11 mouse cellular contexts compared by ENCODE assay signal in the genomic region with DNA sequence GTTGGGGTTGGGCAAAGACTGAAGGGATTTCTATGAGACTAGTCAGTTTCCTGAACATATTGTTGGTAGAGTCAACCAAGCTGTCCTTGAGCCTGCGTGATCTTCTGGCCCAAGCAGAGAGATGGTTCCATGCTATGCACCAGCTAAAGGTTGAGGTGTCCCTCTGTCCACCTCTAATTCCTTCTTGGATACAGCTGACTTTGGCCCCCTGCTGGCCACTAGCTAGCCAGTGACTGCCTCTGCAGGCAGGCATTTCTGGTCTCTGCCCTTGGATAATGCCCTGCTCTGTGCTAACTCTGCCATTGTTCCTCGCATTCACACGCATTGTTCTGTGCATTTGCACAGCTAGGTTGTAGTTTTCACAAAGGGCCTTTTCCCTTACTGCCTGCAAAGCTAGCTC. TPM values are rescaled to one million over a fixed set of nuclear protein-coding genes. Genes with fewer than 3 reads are reported as not detected.
DNase-seq lines count a peak whose midpoint lies in the region; ATAC-seq and TF ChIP-seq lines count a peak whose summit lies in the region.
"Had no signal": no experiment of that assay in that cellular context is flagged by ENCODE, and none has a peak within 500 bp of the region (broad histone marks: within the 10 kb centered on the region; RNA-seq: fewer than 3 reads in every experiment).

No protein-coding gene starts in this region.

- TF ChIP-seq CTCF in gastrocnemius, adult 2 months (IDR thresholded peaks at IDR 0.05), result peak; percentile 64
- peak; percentile 63 for TF ChIP-seq CTCF in lung, embryonic 14.5 days (IDR thresholded peaks at IDR 0.05; ENCODE audit: low read depth)
- TF ChIP-seq CTCF in brain, embryonic 14.5 days (IDR thresholded peaks at IDR 0.05; ENCODE audit: borderline replicate concordance, extremely low read depth, insufficient read depth, insufficient read length), result peak; percentile 18; the same call in 1 of the 2 replicates

- peak; percentile 46 for DNase-seq in gastrocnemius, adult 2 months
- no peak for DNase-seq in gastrocnemius, postnatal 25 days
- peak; percentile 28 for DNase-seq in lung, embryonic 14.5 days
- no peak for DNase-seq in lung, postnatal 4 days
- DNase-seq in brain, embryonic 14.5 days (ENCODE audit: low read depth), result no peak
- peak; percentile 45 for DNase-seq in retina, embryonic 14.5 days (ENCODE audit: low spot score)
- no peak for DNase-seq in layer of hippocampus, adult 11-12 months (ENCODE audit: low spot score)
- no peak for DNase-seq in left cerebral cortex, postnatal 25 days (ENCODE audit: low spot score in 2 of 2)
- DNase-seq: cerebellum, postnatal 36 days had no signal

- WGBS in lung, embryonic 14.5 days, result 78% methylated on average over 3 of the region's 3 CpGs

- no peak overlapping the region for H3K4me3 ChIP-seq in gastrocnemius, adult 2 months
- H3K4me3 ChIP-seq in lung, embryonic 14.5 days (ENCODE audit: low read depth, low read length), result no peak overlapping the region

- TF ChIP-seq POLR2A in brain, embryonic 14.5 days (IDR thresholded peaks at IDR 0.05; ENCODE audit: borderline replicate concordance, extremely low read depth, insufficient read depth, insufficient read length, poor library complexity, severe bottlenecking), result no peak

- H3K27ac ChIP-seq in gastrocnemius, adult 2 months, result no peak overlapping the region
- no peak overlapping the region for H3K27ac ChIP-seq in lung, embryonic 14.5 days (ENCODE audit: low read depth)

- intact Hi-C loops in gastrocnemius, adult 2 months (cut with DNase I), result loop anchor here (5.0 kb wide), 1 partner anchor 73 kb away; no protein-coding TSS in a partner anchor
- intact Hi-C loops in left cerebral cortex, postnatal 25 days (cut with DNase I), result no loop called here

- H3K4me2 ChIP-seq in lung, embryonic 14.5 days, result no peak overlapping the region

- no peaks in the 10 kb centered on the region for H3K9me3 ChIP-seq in lung, embryonic 14.5 days (ENCODE audit: low read depth, low read length)

- H3K9ac ChIP-seq in lung, embryonic 14.5 days, result no peak overlapping the region

- H3K4me1 ChIP-seq in lung, embryonic 14.5 days (ENCODE audit: insufficient read depth), result no peaks in the 10 kb centered on the region

- H3K27me3 ChIP-seq in lung, embryonic 14.5 days (ENCODE audit: insufficient read depth, low read length), result no peaks in the 10 kb centered on the region

- no peaks in the 10 kb centered on the region for H3K36me3 ChIP-seq in lung, embryonic 14.5 days (ENCODE audit: insufficient read depth)

- no peak for ATAC-seq in lung, embryonic 14.5 days (ENCODE audit: insufficient read depth)

RNA-seq across cellular contexts. Expression of a gene that starts 15.9 kb away (rescaled TPM):
- not detected for total RNA-seq in gastrocnemius, adult 2 months (2021)
- not detected for total RNA-seq in gastrocnemius, postnatal 25 days (2021)
- not detected in 2 replicates for polyA plus RNA-seq in lung, embryonic 14.5 days (2014; fragmentation: Nextera tagmentation; extraction: Ambion mirVana)
- not detected in 2 replicates for polyA plus RNA-seq in brain, embryonic 14.5 days (2012; rRNA removed)
- total RNA-seq in left cerebral cortex, postnatal 25 days (2021), result under 1 TPM in 1 of 2 experiments, not detected in 1; 0.44 TPM
- total RNA-seq: ES-E14 had no signal
- polyA plus RNA-seq: gonadal fat pad, adult 2 months had no signal

Comparison
In these comparisons a context has a peak if more than half of its experiments do, and no peak if none do; other contexts are left out.
1. DNase-seq: peak in gastrocnemius, adult 2 months (single experiment), lung, embryonic 14.5 days (single experiment) and retina, embryonic 14.5 days (single experiment); none in gastrocnemius, postnatal 25 days (single experiment), lung, postnatal 4 days (0 of 2), brain, embryonic 14.5 days (single experiment), layer of hippocampus, adult 11-12 months (single experiment) and left cerebral cortex, postnatal 25 days (0 of 2).
2. Peak in every context shown above with its lines, with median percentiles within 50 percentile points of each other: CTCF ChIP-seq.